Mouse (Mus musculus) testis, adult 2 months (tissue): ENCODE data around the gene Stox1. TPM values are rescaled to one million over a fixed set of nuclear protein-coding genes. Genes with fewer than 3 reads are reported as not detected.

Source experiments
- H3K27ac ChIP-seq: fragments of 200-500 bp; 2 replicates; pipeline ENCODE4 v1.5.1; 2012; ENCODE audit warnings: low read depth, low read length; ENCODE audit not compliant: control insufficient read depth, insufficient read depth
- H3K27me3 ChIP-seq: fragments of 200-500 bp; 2 replicates; pipeline ENCODE4 v1.6.1; 2012; ENCODE audit warnings: mild to moderate bottlenecking, low read length, moderate library complexity; ENCODE audit not compliant: control insufficient read depth, insufficient read depth
- H3K36me3 ChIP-seq: fragments of 200-500 bp; 2 replicates; pipeline ENCODE4 v1.6.1; 2012; ENCODE audit warnings: mild to moderate bottlenecking, low read length; ENCODE audit not compliant: control insufficient read depth, insufficient read depth
- H3K4me1 ChIP-seq: fragments of 200-500 bp; 2 replicates; pipeline ENCODE4 v1.6.1; 2012; ENCODE audit warnings: low read length; ENCODE audit not compliant: control insufficient read depth, insufficient read depth
- H3K4me3 ChIP-seq: fragments of 200-500 bp; 2 replicates; pipeline ENCODE4 v1.5.1; 2012; ENCODE audit warnings: low read depth, mild to moderate bottlenecking, low read length, moderate library complexity, mixed read lengths; ENCODE audit not compliant: control insufficient read depth
- CTCF ChIP-seq: fragments of 200-500 bp; IDR thresholded peaks from 2 replicates; pipeline ENCODE4 v1.5.1; 2012; ENCODE audit warnings: low read depth, mild to moderate bottlenecking, inconsistent platforms, low read length, moderate library complexity; ENCODE audit not compliant: control insufficient read depth, insufficient read depth, insufficient replicate concordance
- POLR2A ChIP-seq: fragments of 200-500 bp; IDR thresholded peaks from 2 replicates; pipeline ENCODE4 v1.6.1; 2012; ENCODE audit warnings: low read depth, mild to moderate bottlenecking, inconsistent platforms, low read length, moderate library complexity; ENCODE audit not compliant: control insufficient read depth
- polyA plus RNA-seq: library from polyadenylated mRNA; depleted of rRNA; stranded (reverse); fragments of >200 nt; gene quantifications from 2 replicates; pipeline ENCODE4 v1.2.3, GENCODE M21; 2012; rRNA removed

Stox1 gene
- 0.31 and 0.83 TPM in 2 replicates for polyA plus RNA-seq

DNA sequence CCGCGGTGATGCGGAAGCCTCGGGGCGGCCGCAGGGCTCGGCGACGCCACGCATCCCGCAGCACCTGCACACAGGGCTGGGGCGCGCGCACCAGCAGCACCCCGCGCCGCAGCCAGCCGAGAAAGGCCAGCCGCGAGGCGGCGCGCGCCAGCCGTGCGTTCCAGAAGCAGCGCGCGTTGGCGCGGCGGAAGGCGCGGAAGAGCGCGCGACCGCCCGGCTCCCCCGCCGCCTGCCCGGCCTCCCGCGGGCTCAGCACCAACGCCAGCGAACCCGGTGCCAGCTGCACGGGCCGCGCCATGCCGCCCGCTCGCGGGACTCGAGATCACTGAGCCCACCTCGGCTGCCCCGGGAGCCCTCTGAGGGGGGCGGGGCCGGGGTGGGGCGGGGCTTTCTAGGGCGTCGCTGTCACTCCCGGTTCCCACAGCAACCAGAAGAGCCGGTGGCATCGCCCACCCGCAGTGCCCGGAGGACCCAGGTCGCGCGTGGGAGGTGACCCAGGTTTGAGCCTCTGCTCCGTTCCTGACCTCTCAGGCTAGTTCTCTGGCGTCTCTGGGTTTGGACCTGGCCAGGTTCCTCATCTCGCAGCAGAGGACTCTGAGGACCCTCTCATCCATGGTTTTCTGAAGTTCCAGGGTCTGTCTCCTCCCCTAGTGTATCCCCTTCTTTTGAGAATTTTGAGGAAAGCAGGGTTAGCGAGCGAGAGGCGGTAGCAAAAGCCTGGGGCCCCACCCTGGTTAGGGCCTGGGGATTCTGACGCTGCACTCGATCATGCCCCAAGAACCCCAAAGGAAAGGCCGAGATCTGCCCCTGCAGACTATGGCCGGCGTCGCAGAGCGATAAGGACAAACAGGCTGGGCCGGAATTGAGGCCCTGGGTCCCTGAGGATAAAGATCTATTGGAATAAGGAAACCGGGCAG lies at the start of gene Stox1:
TSS of gene Stox1 (minus strand) at position 358 of the 917 bp plus-strand sequence.
- TF ChIP-seq CTCF (no peak), POLR2A (no peak)
- Histone ChIP-seq H3K27me3 (no peaks in the 10 kb centered on the region), H3K4me3 (peak within 1 kb of the TSS; percentile 89), H3K27ac (peak within 1 kb of the TSS; percentile 8; the same call in 1 of the 2 replicates), H3K4me1 (peaks cover 16% of the 10 kb centered on the region), H3K36me3 (no peaks in the 10 kb centered on the region)

DNA sequence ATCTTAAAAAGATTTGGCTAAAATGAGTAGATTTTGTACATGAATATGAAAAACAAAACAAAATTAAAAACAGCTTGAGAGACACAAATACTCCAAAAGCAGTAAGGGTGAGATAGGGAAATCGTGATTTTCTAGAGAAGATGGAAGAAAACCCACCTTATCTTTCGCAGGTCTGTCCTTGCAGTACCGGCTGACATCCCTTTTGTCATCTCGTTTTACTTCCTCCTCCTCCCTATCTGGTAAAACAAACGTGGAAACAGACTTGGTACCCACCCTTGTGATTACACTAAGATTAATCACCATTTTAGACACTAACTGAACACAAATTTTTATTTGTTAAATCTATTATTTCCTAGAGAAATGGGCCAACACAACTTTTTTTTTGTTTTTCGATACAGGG lies 24.9 kb upstream of the Stox1 start:
- TF ChIP-seq POLR2A (no peak), CTCF (no peak)
- Histone ChIP-seq H3K27ac (no peak overlapping the region), H3K4me3 (no peak overlapping the region), H3K27me3 (no peaks in the 10 kb centered on the region), H3K4me1 (no peaks in the 10 kb centered on the region), H3K36me3 (peaks cover 6% of the 10 kb centered on the region)

DNA sequence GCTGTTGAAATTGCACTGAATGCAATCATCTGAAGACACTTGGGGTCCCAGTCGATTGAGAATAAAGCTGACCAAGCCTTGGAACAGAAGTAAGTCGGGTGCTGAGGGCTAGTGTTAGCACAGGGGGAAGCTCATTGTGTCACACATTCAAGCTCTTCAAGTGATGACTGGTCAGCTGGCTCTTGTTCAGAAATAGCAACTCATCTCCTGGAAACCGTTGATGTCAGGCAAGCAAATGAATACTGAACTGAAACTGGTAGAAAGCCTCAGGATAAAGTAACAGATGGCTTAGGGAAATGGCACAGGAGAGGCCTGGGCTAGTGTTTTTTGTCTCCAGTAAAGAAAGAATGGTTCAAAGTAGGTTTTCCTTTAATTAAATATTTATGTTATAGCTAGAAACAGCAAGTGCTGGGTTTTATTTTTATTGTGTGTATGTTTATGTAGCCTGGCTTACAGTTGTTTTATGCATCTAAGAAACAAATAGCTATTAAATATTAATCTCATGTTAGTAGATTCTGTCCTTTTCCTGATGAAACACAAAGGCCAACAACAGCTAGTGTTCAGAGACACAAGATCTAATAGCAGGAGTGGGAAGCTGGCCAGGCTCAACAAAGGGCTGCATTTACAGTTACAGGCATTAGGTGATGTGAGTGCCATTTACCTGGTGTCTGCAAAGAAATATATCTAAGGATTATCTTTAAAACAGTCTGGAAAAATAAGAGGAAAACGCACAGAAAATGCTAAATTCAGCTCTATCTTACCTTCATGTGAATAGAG lies 14.2 kb upstream of the Stox1 start:
- no peak overlapping the region for H3K4me3 ChIP-seq
- H3K27ac ChIP-seq = no peak overlapping the region
- H3K27me3 ChIP-seq = no peaks in the 10 kb centered on the region
- no peaks in the 10 kb centered on the region for H3K4me1 ChIP-seq
- no peak for TF ChIP-seq CTCF
- no peak for TF ChIP-seq POLR2A
- H3K36me3 ChIP-seq = no peaks in the 10 kb centered on the region

DNA sequence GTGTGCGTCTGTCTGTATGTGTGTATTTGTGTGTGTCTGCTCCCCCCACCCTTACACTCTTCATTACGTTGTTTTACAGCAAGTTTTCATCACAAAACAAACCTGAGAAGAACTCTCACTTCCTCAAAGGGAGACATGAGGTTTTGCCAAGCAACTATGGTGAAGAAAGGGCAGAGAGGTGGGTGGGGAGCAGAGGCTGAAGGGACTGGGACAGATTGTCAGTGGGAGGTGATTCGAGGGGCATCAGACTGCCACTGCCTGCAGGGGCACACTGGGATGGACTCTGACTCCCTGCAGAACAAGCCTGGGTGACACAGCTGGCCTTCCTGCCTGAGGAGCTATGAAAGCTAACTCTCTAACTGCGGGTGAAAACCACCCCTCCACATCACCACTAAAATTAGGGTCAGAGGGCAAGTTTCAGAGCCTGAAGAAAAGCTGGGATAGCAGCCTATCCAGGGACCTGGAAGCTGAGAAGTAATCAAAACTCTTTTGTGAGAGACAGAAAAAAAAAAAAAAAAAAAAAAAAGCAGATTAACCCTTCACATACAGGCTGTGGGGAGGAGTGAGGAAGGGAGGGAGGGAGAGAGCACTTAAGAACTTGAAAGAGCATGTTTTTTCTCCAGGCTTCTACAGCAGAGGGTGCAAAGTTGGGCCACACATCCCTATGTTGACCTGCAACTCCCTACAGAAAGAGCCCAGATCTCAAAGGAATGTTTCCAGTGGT lies 11.2 kb upstream of the Stox1 start:
- Histone ChIP-seq H3K27me3 (no peaks in the 10 kb centered on the region), H3K4me1 (no peaks in the 10 kb centered on the region), H3K4me3 (no peak overlapping the region), H3K36me3 (no peaks in the 10 kb centered on the region), H3K27ac (no peak overlapping the region)
- TF ChIP-seq POLR2A = no peak
- no peak for TF ChIP-seq CTCF

DNA sequence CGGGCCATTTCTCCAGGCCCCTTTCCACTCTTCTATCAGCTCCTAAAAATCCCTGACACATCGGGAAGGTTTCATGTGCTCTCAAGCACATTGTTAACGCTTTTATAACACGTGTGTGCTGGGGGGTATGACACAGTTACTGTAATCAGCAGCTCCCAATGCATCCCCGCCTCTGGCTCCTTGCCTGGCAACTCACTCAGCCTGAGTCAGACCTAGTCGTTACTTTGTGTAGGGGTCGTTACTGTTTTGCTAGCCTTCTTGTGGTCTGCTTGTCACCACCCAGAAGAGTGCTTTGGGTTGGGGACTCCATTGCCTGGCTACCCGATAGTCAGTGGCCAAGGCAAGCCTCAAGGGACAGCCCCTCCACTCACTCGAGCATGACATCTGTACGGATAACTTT lies 4.9 kb upstream of the Stox1 start:
- no peak overlapping the region for H3K4me3 ChIP-seq
- TF ChIP-seq CTCF (no peak), POLR2A (no peak)
- H3K36me3 ChIP-seq = no peaks in the 10 kb centered on the region
- H3K4me1 ChIP-seq = peaks cover 8% of the 10 kb centered on the region
- no peak overlapping the region for H3K27ac ChIP-seq
- H3K27me3 ChIP-seq = no peaks in the 10 kb centered on the region

DNA sequence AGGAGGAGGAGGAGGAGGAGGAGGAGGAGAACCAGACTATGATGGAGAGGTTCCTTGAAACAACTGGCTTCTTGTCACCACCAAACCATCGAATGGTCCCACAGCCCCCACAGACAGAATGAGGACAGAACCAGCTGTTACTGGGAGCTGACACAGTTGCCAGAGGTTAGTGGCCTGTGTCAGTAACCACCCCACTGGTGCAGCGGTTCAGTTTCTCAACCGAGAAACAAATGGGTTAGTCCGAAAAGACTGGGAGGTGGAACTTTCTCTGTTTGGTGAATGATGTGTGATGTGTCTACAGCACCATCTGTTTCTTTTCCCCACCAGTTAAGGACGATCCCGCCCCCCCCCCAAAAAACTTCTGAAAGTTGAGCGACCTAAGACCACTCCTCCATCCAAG lies 992 bp downstream of the Stox1 start:
- TF ChIP-seq CTCF (no peak), POLR2A (no peak)
- Histone ChIP-seq H3K36me3 (no peaks in the 10 kb centered on the region), H3K4me3 (no peak overlapping the region), H3K4me1 (peaks cover 16% of the 10 kb centered on the region), H3K27ac (no peak overlapping the region), H3K27me3 (no peaks in the 10 kb centered on the region)
